Mouse (Mus musculus) telencephalon, adult 2 months (tissue): ENCODE data around the gene Ppm1g.

Experiments used
- DNase-seq: peaks from one replicate; pipeline ENCODE4 v3.0.0-alpha.2; 2011; ENCODE audit warnings: low read depth, low spot score

Gene Ppm1g

DNA sequence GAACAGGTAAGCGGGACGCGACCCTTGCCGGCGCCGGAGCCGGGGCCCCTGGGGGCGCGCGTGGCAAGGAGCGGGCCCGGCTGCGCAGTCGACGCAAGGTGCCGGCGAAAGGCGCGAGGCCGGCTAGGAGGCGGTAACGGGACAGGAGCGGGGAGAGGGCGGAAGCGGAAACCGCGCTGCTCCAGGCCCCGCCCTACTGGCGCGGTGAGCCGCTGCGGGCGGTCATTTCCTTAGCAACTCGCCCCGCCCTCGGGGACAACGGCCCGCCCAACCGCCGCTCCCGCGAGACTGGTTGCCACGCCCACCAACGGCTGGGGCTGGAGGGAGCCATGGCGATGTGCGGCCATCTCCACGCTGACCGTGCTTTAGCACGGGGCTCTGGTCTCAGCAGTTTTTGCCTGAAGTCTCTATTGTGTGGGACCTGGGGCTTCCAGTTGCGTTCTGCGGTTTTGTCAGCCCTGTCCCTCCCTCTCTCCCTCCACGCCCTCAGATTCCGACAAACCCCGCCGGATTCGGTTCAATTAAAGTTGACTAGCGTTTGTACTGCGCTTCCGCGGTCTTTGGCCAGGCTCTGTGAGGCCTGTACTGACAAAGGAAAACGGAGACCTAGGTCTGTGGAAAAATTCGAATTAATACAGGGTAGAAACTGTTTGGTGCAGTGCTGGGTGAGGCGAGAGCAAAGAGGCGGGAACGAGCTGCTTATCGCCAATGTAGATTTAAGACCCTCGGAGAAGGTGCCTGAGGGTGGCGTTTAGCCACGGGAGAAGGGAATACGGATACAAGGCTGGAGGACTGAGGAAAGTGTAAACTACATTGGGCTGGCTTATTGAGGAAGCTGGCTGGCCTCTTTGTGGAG lies at the start of gene Ppm1g:
TSS of gene Ppm1g (minus strand) at position 240 of the 856 bp plus-strand sequence.
- peak; percentile 88 for DNase-seq

DNA sequence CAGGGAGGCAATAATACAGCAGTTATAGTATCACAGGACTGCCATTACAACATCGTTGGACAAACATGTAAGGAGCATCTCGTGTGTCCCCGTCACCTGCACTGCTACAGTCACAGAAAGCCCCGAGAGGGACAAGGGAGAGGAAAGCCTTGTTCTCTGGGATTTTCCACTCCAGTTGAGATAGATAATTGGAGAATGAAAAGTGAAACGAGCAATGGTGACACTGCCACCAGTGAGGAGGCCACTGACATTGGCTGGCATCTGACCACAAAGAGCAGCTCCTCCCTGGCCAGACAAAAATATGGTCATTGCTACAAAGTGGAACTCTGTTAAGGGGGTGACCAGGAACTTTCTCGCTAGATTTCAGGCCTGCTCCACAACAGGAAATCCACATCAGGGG lies 47.2 kb upstream of the Ppm1g start:
- no peak for DNase-seq

DNA sequence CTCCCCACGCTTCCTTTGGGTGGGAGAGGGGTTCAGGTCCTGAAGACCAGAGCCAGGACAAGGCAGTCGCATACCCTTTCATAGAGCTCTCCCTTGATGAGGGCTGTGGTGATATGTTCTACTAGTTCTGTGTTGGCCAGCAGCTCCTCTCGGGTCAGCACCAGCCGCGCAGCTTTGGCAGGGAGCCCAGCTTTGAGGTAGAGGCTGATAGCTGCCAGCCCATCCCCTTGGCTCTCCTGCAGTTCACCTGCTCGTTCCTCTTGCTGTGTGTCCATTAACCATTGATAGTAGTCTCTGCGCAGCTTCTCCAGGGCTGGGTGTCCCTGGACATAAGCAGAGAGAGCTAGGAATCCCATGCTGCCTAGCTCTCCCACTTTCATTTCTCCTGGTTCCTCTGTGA lies 45.6 kb upstream of the Ppm1g start:
- no peak for DNase-seq

DNA sequence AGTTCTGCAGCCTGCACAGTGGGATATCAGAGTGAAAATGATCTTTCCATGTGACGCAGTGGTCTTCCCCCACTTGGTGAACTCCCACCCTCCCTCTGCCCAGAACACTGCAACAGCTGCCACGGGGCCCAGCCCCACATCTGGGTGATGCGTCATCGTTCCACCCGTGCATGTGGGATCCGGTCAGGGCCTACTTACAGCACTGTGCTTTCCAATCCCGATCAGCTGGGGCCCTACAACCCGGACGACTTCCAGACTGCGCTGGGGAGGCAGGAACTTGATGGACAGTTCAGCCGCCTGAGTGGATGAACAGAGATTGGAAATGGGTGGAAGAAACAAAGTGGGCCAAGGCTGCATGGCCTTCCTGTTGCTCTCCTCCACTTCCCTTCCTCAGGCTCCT lies 37.1 kb upstream of the Ppm1g start:
- no peak for DNase-seq

DNA sequence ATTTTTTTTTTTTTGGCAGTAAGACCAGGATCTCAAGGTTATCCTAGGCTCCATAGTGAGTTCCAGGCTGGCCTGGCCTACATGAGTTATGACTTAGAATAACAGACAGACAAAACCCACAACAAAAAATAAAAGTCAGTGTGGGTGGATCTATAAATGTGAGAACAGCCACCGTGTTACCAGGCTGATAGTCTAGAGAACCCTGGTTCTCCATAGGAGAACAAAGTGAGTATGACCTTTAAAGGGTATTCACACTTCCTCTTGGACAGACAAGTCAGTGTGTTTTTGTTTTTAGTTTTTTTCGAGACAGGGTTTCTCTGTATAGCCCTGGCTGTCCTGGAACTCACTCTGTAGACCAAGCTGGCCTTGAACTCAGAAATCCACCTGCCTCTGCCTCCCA lies 35.5 kb upstream of the Ppm1g start:
- no peak for DNase-seq

DNA sequence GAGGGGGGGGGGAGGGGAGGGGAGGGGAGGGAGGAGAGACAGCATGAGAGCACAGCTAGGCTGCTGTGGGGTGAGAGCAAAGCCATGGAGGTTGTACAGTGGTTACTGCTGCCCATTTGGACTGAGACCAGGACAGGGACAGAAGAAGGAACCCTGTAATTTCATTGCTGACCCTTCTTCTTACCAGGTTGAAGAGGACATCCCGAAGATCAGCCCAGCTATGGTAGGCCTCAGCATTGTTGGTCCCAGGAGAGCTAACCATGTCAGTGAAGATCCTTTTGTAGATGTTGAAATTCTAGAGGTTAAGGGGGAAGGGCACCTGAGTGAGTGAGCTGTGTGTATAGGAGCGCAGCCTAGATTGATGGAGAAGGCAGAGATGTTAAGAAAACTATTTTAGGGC lies 34.9 kb upstream of the Ppm1g start:
- DNase-seq = no peak

DNA sequence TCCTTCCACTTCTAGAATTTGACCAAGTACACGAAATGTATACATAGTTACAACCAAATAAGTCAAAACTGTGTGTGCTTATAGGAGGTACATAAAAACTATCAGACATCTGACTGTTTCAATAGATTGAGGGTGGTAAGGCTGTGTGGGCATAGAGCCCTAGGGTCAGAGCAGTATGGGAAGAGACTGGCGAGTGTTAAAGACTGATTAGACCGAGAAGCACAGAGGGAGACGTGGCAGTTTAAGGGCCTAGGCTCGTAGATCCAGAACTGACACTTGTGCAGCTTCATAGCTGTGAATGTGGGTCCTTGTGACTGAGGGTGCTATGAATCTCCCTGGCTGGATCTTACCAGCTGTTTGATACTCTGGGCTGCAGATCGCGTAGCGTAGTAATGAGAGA lies 34.4 kb upstream of the Ppm1g start:
- no peak for DNase-seq

DNA sequence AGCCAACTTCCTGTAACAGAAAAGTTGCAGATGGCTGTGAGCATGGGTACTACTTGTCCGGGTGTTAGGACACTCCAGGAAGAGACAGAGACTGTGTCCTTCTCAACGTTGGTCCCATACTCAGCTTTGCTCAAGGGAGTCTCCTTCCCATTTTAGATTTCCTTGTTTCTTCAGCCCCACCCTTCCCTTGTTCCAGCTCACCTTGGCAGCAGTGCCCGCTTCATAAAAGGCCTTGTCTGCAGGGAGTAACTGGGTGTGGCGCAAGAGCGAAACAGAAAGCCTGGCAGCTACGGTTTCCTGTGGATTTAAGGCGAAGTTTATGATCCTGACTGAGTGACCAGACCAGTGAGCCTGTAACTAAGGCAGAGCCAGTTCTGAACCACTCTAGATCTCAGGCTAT lies 34.0 kb upstream of the Ppm1g start:
- no peak for DNase-seq

DNA sequence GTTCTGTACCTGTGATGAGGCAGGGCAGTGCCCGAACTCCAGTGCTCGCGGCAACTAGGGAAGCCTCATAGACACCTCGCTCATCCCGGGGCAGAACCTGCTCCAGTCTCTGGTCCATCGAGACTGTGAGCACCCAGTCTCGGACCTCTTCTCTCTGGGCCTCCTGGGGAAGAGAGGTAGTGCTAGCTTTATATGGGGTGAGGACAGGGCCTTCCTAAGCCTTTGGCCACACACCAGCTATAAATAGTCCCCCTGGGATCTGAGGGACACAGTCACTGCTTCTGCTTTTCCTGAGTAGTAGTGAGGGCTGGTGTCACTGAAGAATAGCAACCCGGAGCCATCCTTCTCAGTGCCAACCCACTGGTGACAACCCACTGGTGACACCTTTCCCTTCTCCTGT lies 33.3 kb upstream of the Ppm1g start:
- no peak for DNase-seq

DNA sequence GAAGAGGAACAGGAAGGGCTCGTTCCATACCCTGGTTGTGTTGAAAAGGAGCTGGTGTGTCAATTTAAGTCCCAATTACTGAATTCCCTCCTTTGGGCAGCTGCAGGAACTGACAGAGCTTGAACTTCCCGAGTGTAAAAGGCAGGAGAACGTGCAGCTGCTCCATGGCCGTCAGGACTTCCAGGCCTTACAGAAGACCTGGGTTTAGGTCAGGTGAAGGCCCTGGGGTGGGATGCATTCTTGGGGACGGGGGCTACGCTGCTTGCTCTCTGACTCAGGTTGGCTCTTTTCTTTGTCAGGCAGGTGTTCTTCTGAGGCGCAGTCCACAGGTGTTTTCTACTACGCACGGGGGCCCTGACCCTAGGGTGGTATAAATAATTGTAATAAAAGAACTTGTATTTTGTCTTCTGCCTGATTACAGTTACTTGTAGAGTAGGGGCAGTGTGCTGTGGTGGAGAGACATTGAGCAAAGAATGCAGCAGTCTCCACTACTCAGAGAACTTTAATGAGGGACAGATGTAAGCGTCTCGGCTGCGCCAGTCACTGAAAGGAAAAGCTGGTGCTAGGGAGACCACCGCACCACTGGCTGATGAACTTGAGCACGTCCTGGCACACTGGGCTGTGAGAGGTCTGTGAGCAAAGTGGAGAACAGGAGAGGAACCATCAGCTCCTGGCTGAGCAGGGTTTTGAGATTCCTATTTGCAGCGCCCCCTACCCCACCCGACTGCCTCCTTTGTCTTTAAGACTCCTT lies 32.5 kb upstream of the Ppm1g start:
- no peak for DNase-seq

DNA sequence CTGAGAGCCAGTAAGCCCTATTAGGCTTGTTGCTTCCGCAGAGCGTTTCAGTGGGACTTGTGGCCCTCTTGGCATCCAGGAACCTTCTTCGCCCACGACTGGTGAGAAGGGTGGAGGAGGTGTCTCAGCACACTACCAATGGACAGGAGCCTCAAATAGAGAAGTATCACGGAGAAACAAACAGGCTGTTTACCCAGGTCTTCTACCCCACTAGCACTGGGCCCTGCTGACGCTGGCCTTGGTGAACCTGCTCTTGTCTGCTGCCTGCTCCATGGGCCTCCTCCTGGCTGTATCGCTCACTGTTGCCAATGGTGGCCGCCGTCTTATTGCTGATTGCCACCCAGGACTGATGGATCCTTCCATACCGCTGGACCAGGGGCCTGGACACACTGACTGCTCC lies 31.7 kb upstream of the Ppm1g start:
- no peak for DNase-seq

DNA sequence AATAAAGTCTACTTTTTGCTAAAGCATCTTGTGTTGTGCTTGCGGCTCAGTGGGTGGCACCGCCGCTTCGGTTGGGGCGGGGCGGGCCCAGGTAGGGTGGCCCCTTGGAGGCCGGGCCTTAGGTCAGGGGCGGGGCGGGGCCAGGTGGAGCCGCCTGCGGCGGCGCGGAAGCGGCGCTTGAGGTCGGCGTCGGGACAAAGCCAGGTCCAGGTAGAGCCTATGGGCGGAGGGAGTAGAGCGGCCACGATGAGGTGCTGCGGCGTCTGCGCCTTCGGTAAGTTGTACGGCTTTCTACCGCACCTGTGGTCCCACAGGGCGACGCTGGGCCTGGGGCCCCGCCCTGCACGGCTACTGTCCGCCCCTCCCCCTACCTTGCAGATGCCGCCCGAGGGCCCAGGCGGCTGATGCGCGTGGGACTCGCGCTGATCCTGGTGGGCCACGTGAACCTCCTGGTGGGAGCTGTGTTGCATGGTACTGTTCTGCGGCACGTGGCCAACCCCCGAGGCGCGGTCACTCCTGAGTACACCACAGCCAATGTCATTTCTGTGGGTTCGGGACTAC lies 31.1 kb upstream of the Ppm1g start, which contains the start of gene Krtcap3:
TSS of gene Krtcap3 (plus strand) at position 151 of the 561 bp plus-strand sequence.
- DNase-seq = no peak

DNA sequence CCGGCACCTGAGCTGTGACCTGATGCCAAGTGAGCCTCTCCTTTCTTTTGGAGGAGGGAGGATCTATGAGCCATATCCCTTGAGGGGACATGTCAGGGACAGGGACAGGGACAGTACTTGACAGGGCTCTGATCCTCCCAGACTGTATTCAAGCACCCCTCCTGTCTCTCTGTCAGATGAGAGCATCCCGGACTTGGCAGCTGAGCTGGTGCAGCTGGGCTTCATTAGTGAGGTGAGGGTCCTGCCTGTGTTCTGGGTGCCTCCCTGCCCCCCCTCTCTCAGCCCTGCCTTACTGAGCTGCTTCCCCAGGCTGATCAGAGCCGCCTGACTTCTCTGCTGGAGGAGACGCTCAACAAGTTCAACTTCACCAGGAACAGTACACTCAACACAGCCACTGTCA lies 30.2 kb upstream of the Ppm1g start:
- no peak for DNase-seq

DNA sequence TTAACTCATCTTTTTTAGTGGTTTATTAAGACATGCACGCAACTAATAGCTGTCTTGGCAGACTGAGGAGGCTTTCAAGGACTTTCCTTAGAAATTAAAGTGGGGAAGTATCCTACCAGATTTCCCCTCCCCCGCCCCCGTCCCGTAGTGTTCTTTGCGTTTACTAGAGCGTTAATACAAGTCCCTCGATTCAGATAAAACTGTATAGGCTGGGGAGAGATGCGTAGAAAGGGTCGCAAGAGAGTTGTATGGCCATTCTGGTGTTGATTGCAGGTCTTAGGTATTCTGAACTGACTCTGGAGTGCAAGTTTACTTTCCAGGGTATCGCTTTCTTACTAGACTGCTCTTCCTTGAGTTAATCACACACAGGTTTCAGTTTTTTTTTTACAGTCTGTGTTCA lies 21.7 kb upstream of the Ppm1g start:
- DNase-seq = no peak

DNA sequence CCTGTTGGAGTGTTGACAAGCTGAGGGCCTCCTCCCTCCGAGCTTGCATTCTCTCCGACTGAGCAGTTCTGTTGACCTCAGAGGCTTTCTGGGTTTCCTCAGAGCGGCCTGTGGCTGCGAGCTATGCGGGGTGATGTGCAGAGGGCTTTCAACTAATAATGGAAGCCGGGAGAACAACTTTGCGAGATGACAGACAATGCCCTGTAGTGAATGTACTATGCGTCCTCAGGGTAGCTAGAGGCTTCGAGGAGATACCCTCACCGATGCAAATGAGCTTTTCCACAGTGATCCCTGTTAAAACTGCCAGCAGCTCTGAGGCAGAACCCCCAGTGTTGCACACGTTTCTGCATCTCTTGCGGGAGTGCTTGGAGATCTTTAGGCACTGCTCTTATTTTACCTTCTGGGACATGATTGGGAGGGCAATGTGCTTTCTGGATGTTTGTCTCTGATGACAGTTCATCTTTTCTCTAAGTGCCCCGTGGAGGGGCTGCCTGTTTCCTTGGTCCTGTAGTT lies 21.1 kb upstream of the Ppm1g start:
- DNase-seq = no peak

DNA sequence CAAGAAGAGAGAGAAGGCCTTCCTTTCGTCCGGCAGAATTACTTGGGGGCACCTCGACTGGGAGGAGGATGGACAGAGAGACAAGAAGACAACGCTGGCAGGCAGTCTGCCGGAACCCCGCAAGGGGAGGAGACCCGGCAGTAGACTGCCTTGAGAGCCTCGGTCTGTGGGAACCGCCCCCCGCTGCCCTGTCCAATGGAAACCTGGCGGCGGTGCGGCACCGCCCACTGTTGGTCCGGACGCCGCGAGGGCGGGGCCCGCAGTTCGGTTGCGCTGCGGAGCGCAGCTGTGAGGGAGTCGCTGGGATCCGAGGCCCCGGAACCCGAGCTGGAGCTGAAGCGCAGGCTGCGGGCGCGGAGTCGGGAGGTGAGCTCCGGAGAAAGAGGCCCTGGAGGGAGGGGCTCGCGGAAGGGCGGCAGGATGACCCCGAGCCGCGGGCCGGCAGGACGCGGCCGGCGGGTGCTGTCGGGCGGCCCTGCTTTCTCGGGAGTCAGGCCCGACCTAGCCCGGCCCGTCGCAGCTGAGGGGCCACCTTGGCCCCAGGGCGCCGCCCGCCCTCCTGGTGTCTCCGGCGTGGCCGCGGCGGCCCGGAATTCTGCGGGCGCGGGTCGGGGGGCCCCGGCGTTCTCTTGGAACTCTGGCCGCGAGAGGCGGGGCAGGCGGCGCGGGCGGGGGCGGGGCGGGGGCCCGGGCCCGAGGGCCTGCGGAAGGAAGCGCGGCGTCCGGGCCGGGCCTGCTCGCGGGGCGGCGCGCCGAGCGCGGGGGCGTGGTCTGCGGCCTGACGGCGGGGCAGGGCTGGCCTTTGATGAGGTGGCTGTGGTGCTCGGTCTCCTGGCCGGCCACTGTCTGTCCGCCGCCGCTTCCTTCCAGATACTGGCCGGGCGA lies 20.4 kb upstream of the Ppm1g start, which contains the start of the genes Nrbp1 and Gm9970:
TSS of gene Nrbp1 (plus strand) at position 228 of the 885 bp plus-strand sequence.
TSS of gene Gm9970 (minus strand) at position 596 of the 885 bp plus-strand sequence.
- DNase-seq = peak; percentile 92

DNA sequence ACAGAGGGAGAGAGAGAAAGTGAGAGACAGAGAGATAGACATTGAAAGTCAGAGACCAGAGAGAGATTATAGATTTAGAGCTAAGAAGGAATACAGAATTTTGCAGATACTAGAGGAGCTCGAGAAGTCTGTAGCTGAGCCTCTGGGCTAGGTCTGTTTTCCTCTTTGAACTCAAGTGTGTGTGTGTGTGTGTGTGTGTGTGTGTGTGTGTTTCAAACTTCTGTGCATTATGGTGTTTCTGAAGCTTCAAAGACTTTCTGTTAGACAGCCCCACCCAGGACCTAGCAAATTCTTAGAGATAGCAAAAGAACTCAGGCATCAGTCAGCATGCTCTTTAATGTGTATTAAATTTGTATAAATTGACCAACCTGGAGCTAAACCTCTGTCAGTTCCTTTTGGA lies 6.2 kb upstream of the Ppm1g start:
- DNase-seq = no peak

DNA sequence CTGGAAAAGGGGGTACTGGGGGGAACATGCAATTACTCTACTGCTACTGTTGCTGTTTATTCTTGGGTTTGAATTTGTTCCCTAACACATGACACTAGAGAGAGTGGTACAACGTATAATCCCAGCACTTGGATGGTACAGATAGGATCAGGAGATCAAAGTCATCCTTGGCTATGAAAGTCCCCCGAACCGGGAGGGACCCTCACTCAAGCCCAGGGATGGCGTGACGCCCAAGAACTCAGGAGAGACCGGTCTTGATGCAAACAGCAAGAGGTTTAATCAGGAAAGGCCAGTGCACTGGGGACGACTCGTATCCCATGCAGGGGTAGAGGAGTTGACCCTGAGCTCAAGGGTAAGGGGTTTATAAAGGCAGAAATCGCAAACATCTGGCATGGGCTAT lies 2.2 kb upstream of the Ppm1g start:
- DNase-seq = no peak

DNA sequence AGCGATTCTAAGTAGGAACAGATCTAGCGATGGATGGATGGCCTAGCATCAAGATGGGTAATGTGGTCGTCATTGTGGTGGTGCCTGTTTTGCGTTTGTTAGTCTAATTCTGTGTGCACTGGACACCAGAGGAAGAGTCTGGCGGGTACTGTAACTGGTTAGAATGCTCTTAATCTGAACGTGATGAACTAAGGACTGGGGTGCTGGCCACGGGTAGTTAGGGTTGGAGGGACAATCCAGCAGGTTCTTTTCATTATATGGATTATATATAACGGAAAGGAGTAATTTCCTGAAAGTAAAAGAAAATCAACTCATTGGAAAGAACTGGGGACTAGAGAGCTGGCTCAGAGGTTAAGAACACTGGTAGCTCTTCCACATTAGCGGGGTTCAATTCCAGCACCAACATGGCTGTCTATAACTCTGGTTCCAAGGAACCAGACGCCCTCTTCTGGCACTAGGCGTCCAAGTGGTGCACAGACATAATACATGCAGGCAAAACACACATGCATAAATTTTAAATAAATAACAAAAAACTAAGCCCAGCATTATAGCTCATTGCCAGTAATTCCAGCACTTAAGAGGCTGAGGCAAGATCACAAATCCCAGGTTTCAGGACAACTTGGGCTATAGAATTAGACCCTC lies 938 bp upstream of the Ppm1g start:
- DNase-seq = no peak

DNA sequence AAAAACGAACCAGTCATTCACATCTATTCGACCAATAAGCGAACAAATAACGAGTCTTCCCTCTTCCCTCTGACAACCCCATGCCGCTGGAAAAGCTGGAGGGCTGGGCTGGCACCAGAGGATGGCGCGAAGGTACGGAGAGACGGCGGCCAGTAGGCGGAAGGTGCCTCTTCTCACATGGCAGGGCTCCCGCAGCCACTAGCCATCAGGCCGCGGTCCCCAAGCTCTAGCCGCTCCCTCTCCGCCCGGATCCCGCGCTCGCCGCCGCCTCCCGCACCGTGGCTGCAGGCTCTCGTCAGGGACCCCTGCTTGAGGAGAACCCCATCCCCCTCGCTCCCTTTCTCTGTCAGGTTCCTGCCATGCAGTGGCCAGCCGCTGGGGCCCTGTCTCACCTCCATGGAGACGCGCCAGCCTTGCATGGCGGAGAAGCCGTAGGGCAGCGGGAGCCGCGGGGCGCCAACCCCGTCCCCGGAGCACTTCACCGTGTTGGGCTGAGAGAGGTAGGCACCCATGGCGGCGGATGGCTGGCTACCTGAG lies 508 bp downstream of the Ppm1g start:
- DNase-seq = no peak
